Mouse (Mus musculus) layer of hippocampus, adult 2 months (tissue): Measurements from ENCODE around the gene Pou3f4. TPM values are rescaled to one million over a fixed set of nuclear protein-coding genes. Genes with fewer than 3 reads are reported as not detected.

Source experiments
- DNase-seq, 2 experiments: peaks; one replicate each; pipeline ENCODE4 v3.0.0; 2022; ENCODE audit warnings: low spot score in 2 of 2
- H3K27ac ChIP-seq: fragments of 200-600 bp; 2 replicates; pipeline ENCODE4 v1.8.1; 2022
- H3K4me3 ChIP-seq: fragments of 200-600 bp; 2 replicates; pipeline ENCODE4 v1.8.1; 2022; ENCODE audit warnings: mild to moderate bottlenecking
- CTCF ChIP-seq: fragments of 200-600 bp; conservative IDR thresholded peaks from 2 replicates; pipeline ENCODE4 v1.8.1; 2022; ENCODE audit warnings: antibody characterized with exemption, mild to moderate bottlenecking, moderate library complexity
- total RNA-seq, 2 experiments: library from RNA; stranded (reverse); gene quantifications; 2 replicates each; pipeline ENCODE4 v1.2.3; 2021

Pou3f4 gene
- total RNA-seq, 2 experiments from 2014 or later = 5.1 to 5.4 TPM

- DNase-seq = no peak
- H3K27ac ChIP-seq = no peak overlapping the region
- TF ChIP-seq CTCF = peak; percentile 61
- no peak overlapping the region for H3K4me3 ChIP-seq
These were observed 23.4 kb downstream of the Pou3f4 start for GRCm38 (mm10) chrX:110837450-110837849.

GRCm38 (mm10) chrX:110851300-110851699 is 37.2 kb downstream of the Pou3f4 start:
- no peak for TF ChIP-seq CTCF
- no peak for DNase-seq
- peak overlapping the region; percentile 61; the same call in 1 of the 2 replicates for H3K27ac ChIP-seq
- no peak overlapping the region for H3K4me3 ChIP-seq
